Mouse (Mus musculus): ENCODE results near the gene Abcb6.

Abcb6 gene

DNA sequence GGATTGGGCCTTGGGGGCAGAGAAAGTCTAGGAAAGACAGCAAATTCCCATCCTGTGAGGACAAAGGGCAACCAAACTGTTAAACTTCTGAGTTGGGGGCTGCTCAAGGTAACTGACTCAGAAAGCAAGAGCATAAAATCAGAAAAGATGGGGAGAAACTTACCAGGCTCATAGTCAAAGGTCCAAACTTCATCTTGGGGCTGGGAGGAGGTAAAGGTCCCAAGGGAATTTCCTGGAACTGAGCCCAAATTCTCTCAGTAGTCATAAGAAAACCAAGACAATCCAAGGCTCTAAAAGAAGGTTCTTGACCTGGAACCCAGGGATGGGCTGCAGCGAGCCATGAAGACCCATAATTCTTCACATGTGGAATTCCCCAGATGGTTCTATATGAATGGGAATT is 21.0 kb upstream of the Abcb6 start:
- DNase-seq (ENCODE audit: low spot score in 2 of 2), result no peak

- DNase-seq (ENCODE audit: low spot score in 2 of 2), result no peak
These were observed 12.3 kb upstream of the Abcb6 start for GRCm38 (mm10) chr1:75192452-75192851.

DNA sequence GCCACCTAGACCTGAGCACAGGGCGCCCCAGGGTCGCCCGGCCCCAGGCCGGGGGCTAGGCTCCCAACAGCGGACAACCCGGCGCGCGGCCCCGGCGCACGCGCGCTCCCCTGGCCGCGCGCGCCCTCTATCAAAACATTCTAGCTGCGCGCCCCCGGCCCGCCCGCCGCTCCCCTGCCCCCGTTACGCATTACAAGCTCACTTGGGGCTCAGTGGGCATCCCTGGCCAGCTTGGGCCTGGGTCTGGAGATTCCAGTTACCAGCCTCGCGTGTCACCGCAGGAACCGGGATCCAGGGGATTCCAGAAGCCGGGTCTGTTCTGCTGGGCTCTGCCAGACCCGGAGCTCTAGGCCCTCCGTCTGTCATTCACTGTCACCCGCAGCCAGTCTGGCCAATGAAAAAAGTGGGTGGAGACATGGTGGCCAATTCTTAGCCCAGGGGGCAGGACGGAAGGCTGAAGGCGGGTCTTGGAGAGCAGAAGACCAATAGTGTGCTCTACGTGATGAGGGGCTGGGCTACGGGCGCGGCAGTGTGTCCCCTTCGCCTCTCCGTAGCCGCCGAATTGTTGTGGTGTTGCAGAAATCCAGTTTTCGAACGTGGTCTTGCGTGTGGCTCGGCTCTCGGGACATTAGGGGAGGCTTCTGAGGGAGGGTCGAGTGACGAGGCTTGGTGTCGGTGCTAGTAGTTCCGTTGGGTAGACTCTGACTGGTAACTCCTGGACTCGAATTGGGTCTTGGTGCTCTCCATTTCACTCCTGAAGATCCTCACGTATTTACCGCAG is 11.6 kb upstream of the Abcb6 start, which contains the start of the genes Ankzf1 and Atg9a:
TSS of gene Ankzf1 (plus strand) at position 530 of the 781 bp plus-strand sequence.
TSS of gene Atg9a (minus strand) at position 575 of the 781 bp plus-strand sequence.
- peak; percentile 97 to 98 for DNase-seq (ENCODE audit: low spot score in 2 of 2)

DNA sequence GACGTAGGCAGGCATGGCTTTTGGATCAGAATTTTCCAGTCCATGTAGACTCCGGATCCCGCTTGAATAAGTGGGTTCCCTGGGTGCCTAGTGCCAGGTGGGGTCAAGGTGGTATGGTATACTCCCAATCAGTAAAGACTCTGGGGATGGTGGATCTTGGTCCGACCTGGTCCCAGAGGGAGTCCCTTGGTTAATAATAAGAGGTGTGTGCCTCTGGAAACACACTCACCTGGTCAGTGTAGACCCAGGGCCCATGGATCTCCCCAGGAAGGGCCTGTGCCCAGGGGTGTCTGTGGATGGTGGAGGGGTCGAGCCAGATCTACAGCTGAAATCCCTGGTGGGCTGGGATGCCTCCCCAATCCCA is 11.0 kb upstream of the Abcb6 start:
- DNase-seq (ENCODE audit: low spot score in 2 of 2), result no peak

DNA sequence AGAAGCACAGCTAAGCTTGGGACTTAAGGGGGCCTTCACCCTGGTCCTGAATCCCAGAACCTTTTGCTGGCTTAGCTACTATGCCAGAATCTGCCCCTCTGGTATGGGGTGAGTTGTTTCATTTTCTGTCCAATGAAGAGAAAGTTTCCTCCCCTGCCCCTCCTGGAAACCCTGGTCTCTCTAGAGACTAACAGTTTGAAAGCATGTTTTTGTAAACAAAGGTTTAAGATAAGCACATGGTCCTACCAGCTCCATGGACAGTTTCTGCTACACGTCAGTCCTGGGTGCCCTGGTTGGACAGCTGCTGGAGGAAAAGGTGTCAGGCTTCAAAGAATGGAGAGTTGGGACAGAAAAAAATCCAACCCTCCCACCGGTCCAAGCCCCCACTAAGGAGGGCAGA is 10.4 kb upstream of the Abcb6 start:
- no peak for DNase-seq (ENCODE audit: low spot score in 2 of 2)

GRCm38 (mm10) chr1:75187914-75188483 is 7.8 kb upstream of the Abcb6 start:
- DNase-seq (ENCODE audit: low spot score in 2 of 2), result no peak

DNA sequence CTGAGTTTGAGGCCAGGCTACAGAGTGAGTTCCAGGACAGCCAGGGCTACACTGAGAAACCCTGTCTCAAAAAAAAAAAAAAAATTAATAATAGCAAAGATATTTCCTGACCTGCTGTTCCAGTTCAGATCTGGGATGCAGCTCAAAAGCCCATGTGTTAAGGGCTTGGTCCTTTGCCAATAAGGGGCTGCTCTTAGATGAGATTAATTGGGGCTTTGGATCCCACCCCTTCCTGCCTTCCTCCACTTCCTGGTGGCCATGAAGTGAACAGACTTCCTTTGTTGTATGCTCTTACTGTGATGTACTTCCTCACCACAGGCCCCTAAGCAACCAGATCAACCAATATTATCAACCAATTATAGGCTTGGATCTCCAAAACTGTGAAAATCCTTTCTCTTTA is 6.9 kb upstream of the Abcb6 start:
- no peak for DNase-seq (ENCODE audit: low spot score in 2 of 2)

- DNase-seq (ENCODE audit: low spot score in 2 of 2), result no peak
These were observed 5.3 kb upstream of the Abcb6 start for GRCm38 (mm10) chr1:75185495-75185894.

DNA sequence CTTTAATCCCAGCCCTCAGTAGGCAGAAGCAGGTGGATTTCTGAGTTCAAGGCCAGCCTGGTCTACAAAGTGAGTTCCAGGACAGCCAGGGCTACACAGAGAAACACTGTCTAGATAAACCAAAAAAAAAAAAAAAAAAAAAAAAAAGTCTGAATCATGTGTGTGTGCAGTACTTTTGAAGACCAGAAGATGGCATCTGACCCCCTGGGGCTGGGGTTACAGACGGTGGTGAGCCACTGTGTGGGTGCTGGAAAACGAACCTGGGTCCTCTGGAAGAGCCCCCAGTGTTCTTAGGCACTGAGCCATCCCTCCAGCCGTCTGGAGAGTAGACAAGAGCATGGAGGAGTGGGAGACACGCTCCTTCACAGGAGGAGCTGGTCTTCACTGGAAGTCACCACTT is 2.0 kb upstream of the Abcb6 start:
- no peak for DNase-seq (ENCODE audit: low spot score in 2 of 2)

DNA sequence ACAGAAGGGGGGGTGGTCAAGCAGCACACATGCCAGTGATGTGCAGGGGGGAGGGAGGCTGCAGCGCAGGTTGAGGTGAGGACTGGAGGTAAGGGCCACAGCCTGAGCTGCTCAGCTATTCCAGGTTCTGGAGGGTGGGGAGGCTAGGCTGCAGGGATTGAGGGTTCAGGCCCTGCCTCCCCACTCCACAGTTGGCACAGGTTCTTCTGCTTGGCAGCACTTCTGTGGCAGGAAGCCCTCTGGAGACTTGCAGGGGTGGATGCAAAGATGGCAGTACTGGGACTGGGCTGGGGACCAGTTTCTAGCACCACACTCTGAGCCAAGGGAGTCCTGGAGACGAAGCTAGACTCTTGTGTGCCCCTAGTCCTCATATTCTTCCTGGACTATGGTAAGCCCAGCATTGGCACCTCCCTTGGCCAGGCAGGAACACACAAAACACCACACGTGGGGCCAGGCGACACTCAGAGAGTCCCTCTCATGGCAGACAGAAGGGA is 1.2 kb upstream of the Abcb6 start:
- DNase-seq (ENCODE audit: low spot score in 2 of 2), result no peak

DNA sequence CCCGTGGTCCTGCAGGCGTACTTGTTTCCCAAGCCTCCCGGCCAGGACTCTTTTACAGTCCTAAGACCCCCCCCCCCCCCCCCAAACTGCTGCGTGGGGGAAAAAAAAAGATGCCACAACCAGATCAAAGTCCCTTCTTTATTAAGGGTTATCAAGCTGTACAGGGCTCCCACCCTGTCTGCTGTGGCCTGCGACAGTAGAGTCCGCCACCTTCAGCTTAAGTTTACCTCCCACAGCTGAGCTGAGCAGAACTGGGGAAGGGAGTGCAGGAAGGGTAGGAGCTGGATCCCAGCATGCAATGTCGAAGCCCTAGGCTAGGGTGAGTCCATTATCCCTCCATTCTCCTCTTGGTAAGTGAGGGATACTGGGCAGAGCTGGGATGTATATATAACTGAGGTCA is 549 bp upstream of the Abcb6 start:
- no peak for DNase-seq (ENCODE audit: low spot score in 2 of 2)

GRCm38 (mm10) chr1:75179334-75180104 is 673 bp downstream of the Abcb6 start:
- DNase-seq (ENCODE audit: low spot score in 2 of 2), result peak in 1 of 2 experiments; percentile 26

DNA sequence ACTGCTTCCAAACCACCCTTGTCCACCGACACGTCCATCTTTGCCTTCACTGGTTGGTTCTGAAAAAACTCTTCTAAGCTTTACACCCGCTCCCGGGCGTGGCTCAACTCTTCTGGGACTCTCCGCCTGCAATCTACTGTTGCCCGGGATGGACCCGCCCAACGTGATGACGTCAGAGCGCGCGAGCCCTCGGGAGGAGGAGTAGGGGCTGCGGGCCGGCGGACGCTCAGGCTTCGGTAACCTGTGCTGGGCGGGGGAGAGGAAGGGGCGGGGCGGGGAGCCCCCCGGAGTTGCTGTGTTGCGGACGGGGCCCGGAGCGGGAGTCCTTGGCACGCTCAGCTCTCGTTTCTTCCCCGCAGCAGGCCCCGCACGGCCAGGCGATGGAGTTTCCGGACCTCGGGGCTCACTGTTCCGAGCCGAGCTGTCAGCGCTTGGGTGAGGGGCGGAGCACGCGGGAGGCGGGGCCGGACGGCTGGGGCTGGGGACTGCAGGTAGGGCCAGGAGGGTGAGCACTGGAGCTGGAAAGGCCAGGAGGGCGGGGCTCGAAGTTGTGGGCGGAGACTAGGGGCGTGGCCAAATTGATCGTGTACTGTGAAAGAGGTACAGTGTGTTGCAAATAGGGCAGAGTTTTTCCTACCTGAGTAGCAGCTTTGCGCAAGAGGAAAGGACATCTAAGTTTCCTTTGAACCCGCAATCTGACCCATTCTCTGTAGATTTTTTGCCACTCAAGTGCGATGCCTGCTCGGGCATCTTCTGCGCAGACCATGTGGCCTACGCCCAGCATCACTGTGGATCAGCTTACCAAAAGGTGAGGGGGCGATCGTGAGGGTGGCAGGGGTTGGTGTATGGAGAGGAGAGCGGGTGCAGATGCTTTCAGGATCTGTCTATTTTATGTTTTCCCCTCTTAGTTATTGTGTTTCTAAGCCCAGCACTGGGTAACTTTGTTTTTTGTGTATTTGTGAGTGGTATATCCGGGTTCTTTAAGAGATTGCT is 11.4 kb downstream of the Abcb6 start, which contains the start of gene Zfand2b:
TSS of gene Zfand2b (plus strand) at position 175 of the 993 bp plus-strand sequence.
- DNase-seq (ENCODE audit: low spot score in 2 of 2), result peak; percentile 91 to 92

GRCm38 (mm10) chr1:75168093-75168471 is 12.1 kb downstream of the Abcb6 start:
- DNase-seq (ENCODE audit: low spot score in 2 of 2), result no peak

GRCm38 (mm10) chr1:75160256-75160617 is 20.0 kb downstream of the Abcb6 start:
- no peak for DNase-seq (ENCODE audit: low spot score in 2 of 2)

DNA sequence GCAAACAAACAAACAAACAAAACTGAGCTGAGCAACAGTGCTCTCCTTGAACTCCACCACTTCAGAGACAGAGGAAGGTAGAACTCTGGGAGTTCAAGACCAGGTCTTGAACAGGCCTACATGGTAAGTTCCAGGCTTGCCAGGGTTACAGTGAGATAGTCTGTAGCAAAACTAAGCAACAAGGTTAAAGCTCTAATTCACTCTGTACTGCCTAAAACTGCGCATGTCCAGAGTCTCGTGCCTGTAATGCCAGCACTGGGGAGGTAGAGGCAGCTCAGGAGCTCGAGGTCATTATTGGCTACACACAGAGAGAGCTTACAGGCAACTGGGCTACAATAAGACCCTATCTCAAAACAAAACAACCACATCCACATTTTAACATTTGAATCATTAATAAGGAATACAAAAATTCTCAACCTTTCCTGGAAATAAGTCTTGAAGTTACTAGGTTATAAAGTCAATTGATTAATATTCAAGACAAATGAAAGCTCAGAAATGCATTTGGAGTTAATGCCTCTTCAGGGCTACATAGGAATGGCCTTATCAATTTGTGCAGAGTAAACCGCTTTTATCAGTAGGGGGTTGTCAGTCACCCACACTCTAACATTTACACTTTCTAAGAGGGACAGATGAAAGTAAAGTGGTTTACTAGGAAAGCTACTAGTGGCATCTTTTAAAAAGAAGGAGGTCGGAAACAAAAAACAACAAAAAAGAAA is 20.5 kb downstream of the Abcb6 start:
- no peak for DNase-seq (ENCODE audit: low spot score in 2 of 2)

GRCm38 (mm10) chr1:75158990-75159389 is 21.2 kb downstream of the Abcb6 start:
- DNase-seq (ENCODE audit: low spot score in 2 of 2), result no peak

DNA sequence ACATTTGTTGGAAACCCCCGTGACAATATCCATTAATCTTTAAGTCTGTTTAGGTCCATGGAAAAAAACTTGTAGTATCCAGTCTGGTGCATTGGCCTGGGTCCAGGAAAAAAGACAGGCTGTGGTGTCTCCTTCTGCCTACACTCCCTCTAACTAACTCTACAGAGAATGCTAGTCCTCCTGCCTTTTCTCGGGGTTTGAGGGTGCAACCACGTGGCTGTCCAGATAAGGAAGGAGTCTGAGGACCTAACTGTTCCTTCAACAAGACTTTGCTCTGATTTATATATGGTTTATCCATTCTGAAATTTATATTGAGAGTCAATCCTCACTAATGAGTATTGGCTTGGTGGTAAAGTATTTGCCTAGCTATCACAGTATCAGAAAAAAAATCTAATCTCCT is 24.4 kb downstream of the Abcb6 start:
- DNase-seq (ENCODE audit: low spot score in 2 of 2), result no peak

GRCm38 (mm10) chr1:75148727-75149126 is 31.5 kb downstream of the Abcb6 start:
- no peak for DNase-seq (ENCODE audit: low spot score in 2 of 2)

DNA sequence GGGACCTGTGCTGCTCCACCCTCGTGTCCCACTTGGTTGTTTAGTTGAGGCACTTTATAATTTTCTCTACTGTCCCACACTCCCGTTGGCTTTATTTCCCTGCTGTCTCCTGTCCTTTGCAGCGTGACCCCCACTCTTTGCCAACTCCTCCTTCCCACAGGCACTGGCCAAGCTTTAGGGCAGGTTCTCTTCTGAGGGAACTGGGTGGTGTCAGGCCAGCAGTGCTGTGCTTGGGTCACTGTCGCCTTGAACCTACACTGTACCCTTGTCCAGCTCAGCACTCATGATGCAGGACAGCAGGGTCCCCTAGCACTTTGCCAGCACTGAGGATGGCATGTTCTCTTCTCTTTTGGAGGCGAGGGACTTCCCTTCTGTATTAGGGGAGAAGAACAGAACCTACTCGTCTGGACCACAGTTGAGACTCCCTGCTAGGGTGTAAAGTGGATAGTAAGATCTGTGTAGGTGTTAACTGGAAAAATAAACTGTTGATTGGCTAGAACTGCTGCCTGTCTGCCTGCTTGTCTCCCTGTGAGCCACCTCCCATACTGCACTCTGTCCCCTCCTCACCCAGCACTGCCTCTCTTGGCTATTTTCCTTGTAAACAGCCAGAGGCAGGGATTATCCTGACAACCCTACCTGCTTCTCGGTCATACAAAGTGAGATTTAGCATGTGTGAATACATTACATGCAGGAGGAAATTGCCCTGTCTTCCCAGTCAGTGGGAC is 32.6 kb downstream of the Abcb6 start:
- no peak for DNase-seq (ENCODE audit: low spot score in 2 of 2)
